Mouse (Mus musculus) cerebellum, postnatal 4 days (tissue): Measurements from ENCODE around the gene Dlgap1.

Experiments used
- DNase-seq, 2 experiments: peaks; one replicate each; pipeline ENCODE4 v3.0.0; 2022; ENCODE audit warnings: low spot score in 2 of 2, mixed read lengths in 1 of 2

Gene Dlgap1

DNA sequence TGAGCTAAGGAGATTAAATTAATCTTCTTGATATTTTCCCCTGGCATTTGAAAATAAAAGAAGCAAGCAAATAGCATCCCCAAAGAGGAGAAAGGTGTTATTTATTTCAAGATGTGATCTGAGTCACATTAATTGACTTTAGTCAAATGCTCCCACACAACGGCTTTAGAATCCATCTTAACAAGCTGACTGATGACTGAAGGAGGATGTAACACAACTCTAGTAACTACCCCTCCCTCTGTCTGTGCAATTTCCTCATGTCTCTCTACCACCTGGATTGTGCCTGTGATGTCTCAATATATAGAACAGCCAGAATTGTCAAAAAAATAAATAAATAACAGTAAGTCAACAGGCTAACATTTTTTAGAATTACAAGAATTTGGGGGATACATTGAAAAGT is 488.2 kb downstream of the Dlgap1 start:
- DNase-seq = no peak

DNA sequence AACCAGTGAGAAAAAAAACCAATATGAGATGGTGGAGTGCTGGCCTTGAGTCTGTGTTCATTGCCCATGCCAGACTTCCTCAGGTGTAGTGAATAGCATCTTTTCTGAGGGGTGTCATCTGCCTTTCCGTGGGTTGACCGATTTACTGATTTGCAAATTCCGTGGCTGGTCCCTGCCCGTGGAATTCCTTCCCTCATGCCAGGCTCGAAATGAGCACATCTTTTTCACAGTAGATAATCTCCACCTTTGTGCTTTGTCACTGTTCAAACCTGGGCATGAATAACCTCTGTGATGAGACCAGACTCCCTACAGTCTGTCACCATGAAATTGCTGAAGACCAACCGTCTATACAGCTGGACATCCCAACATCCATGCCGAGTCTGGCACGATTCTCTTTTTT is 493.4 kb downstream of the Dlgap1 start:
- no peak for DNase-seq

DNA sequence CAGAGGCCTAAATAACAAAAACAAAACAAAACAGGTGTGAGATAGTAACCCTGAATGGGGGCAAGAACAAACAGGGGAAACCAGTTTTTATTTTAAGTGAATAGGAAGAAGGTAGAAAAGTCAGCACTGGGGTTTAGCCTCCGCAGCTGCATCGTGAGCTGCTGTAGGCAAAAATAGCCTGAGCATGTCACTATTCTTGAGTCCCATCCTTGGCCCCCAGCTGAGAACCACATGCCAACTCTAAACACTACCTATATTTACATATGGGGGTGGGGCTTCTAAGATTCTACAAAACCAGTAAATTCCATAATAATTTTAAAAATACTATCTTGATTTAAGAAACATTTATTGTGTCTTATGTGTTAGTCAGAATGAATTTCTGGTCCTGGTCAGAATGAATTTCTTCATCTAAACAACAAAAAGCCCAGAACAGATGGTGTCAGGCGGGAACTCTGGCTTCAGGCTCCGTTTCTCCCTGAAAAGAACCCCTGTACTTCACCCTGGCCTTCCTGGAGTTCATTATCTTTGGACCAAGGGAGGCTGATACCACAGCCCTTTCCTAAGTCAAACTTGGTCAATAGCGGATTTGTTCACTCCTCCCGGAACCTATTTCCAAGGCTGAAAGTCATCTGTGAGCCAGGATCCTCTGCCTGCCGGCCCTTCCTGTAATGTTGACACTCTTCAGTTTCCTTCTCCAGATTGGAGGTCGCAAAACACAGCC is 494.1 kb downstream of the Dlgap1 start:
- DNase-seq = no peak

DNA sequence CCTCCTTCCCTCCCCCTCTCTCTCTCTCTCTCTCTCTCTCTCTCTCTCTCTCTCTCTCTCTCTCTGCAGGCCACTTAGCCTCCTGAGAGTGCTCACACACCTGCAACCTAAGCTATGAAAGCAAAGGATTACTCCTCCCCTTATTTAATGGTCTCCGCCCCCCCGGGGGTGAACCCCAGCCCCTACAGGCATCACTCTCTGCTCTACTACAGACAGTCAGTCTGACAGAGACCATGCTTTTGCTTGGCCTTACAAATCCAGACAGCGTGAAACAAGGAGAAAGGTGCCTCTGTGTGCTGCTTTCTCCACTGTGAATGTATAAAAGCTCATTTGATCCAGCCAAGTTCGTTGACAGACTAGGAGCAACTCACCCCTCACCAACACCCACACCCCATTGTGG is 497.5 kb downstream of the Dlgap1 start:
- no peak for DNase-seq

DNA sequence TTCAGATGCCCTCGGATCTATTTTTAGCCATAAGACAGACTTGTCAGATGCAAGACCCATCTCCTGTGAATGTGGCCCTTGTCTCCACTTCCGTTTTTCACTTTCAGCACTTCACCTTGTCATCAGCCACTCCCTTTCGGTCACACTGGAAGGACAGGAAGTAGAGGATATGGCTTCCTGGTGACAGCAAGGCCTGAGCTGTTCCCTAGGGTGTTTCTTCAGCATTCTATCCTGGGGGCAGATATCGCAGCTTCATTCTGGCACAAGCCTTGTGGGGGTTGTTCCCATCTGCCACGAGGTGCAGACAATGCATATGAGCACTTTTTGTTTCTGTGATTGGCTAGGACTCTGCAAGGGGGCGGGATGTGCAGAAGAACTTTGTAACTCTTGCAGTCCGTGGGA is 502.1 kb downstream of the Dlgap1 start:
- DNase-seq = no peak

- no peak for DNase-seq
Observed at GRCm38 (mm10) chr17:70472162-70472561, 503.3 kb downstream of the Dlgap1 start.

DNA sequence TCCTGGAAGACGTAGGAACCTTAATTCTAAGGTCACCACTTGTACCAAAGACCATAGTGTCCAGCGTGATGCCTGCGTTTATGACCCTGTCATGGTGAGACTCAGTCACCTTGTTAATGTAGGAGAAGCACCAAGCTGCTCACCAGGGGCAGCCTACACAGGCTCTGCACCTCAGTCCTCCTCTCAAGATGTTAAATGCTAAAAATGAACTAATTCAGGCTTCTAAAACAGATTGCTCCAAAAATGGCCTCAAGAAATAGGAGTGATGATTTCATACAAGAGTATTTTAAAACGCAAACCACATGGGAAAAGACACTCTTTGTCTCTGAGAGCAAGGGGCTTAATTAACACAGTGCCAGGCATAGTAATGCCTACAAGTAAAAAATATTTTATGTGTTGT is 505.0 kb downstream of the Dlgap1 start:
- DNase-seq = no peak

GRCm38 (mm10) chr17:70483716-70484115 is 514.8 kb downstream of the Dlgap1 start:
- DNase-seq = no peak

DNA sequence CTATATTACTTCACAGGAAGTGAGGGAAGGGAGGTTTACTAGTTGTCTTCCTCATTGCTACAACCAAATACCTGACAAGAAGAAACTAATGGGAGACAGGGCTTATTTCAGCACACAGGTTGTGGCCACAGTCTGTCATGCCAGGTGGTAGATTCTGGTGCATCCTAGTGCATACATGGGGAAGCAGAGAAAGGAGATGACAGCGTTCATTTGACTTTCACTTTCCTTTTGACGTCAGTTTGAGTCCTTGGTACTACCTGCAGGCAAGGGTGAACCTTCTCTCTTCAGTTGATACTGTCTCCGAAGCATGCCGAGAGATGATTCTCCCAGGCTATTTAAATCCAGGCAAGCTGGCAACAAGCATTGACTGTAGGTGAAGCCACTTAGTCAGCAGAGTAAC is 516.8 kb downstream of the Dlgap1 start:
- DNase-seq = no peak

DNA sequence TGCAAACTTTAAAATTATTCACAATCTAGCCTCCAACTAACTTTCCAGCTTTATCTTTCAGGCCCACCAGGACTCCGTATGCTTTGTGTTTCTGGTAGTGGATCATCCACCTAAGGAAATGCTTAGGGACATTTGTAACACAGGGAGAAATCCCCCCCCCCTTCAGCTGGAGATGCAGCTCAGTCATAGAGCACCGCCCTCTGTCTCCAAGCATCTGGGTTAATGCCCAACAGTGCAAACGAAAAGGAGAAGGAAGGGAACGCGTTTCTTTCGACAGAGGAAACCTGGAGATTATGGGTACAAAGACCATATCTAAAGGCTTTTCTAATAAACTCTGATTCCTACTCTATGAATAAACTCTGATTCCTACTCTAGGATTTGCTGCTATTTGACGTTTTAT is 517.4 kb downstream of the Dlgap1 start:
- no peak for DNase-seq

- no peak for DNase-seq
Observed at GRCm38 (mm10) chr17:70486831-70487230, 518.0 kb downstream of the Dlgap1 start.

DNA sequence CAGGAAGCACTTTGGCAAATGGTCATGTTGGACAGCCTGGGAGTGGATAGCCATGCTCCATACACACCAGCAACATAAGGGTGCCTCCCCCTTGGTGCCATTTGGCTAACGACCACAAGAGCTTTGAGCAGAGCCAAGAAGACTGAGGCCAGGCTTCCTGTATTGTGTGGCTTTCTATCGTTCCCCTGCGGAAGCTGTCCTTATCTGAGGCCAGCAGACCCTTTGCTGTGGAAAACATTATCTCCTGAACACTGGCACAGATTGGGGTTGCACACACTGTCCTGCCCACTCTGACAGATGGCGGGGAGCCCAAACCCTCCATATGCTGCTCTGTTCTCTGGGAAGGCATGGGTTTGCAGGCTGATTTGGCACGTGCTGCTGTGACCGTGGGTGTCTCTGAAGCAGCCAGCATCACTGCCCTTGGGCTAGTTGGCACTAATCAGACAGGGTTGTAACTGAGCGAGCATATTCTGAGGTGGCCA is 520.0 kb downstream of the Dlgap1 start:
- DNase-seq = peak; percentile 60 to 88

DNA sequence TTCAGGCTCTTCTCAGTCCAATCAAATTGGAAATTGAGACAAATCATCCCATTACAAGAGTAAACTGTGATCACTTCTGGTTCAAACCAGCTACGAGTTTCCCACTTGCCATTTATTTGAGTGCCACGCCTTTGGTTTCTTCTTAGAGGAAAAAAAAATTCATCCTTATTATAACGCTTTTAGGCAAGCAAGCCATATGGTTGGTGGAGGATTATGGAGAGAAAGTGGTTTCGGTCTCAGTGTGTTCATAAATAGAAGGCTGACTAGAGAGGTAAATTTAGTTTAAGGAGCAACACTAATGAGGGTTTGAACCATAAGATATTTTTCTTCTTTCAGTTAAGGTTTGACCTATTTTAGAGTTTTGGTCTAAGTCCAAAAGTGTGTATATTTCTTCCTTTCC is 522.7 kb downstream of the Dlgap1 start:
- DNase-seq = no peak

DNA sequence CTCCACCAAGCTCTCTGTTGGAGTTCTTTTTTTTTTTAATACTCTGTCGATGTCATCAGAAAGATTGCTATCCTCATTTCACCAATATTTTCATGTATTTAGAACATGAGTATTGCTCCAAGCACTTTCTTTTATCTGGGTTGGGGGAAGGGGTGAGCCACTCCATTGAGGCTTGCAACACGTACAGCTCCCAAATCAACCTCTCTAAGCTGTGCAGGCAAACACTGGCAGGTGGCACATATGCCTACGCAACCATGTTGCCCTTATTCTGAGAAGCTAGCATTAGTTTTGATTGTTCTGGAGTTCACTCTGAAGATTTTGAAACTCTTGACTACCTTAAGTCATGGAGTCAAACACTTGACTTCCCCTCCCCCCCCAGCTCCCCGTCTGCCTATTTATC is 525.5 kb downstream of the Dlgap1 start:
- DNase-seq = no peak

- DNase-seq = no peak
Observed at GRCm38 (mm10) chr17:70498256-70498655, 529.4 kb downstream of the Dlgap1 start.

DNA sequence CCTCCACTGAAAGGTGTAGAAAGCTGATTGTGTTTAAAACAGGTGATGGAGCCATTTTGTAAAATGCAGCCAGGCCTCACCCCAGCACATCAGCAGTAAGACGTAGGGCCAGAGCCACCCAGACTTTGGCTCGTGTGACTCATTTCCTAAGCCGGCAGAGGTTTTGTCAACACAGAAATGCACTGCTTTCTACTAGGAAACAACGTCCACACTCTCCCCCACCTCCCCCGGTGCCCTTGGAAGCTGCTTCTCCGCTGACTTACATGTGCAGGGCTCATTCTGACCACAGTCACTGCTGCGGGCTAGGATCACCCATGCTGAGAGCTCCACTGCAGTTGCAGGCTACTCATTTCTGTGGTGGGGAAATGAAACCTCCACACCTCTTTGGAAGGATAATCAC is 533.1 kb downstream of the Dlgap1 start:
- DNase-seq = no peak

- DNase-seq = no peak
Observed at GRCm38 (mm10) chr17:70507759-70508158, 538.9 kb downstream of the Dlgap1 start.

DNA sequence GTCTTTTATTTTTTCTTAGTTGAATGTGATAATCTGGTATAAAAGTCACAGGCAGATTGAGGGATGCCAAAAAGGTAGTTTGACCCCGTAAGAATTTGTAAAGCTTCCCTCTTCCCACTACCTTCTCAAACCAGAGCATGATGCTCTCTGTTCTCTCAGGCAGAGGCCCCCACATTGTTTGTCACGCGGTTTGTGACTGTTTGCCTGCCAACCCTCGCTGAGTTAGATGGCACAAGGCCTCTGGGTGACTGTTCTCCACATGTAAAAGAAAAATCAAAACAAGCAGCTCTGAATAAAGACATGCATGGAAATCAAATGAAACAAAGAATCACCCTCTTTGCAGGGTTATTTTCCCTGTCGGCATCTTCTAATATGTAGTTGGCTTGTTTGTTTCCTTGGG is 541.6 kb downstream of the Dlgap1 start:
- no peak for DNase-seq

DNA sequence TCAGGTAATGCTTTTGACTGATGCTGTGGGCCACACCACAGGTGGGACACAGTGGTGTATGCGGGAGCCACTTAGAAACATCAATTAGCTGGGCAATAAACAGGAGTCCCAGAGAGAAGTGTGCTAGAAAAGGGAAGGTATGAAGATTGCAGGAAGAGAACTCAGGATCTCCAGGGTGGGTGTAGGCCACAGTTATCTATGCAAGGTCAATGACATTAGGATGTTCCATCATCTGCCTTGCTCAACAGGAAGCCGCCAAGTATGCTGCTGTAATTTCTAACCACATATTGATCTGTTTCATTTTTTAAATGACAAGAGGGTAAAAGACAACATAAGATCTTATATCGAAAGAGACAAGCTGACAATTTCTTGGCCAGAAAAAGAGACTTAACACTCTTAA is 542.5 kb downstream of the Dlgap1 start:
- no peak for DNase-seq

- DNase-seq = no peak
Observed at GRCm38 (mm10) chr17:70513736-70514135, 544.9 kb downstream of the Dlgap1 start.

- DNase-seq = no peak
Observed at GRCm38 (mm10) chr17:70516506-70516905, 547.6 kb downstream of the Dlgap1 start.

DNA sequence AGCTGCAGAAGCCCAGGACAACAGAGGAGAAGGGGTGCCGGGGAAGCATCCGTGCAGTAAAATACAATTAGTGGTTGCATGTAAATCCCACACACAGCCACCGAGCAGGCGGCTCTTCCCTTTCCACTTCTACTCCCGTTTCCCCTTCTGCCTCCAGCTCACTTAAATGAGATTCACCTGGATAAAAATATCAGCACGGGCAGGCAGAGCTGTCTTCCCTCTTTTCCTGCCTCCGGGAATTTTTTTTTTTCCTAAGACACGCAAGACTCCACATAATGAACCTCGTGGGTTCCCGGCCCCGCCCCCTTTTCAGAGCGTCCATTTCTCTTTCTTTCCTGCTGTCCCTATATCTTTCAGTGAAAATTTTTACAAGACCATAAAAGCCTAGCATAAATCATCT is 548.5 kb downstream of the Dlgap1 start:
- no peak for DNase-seq

DNA sequence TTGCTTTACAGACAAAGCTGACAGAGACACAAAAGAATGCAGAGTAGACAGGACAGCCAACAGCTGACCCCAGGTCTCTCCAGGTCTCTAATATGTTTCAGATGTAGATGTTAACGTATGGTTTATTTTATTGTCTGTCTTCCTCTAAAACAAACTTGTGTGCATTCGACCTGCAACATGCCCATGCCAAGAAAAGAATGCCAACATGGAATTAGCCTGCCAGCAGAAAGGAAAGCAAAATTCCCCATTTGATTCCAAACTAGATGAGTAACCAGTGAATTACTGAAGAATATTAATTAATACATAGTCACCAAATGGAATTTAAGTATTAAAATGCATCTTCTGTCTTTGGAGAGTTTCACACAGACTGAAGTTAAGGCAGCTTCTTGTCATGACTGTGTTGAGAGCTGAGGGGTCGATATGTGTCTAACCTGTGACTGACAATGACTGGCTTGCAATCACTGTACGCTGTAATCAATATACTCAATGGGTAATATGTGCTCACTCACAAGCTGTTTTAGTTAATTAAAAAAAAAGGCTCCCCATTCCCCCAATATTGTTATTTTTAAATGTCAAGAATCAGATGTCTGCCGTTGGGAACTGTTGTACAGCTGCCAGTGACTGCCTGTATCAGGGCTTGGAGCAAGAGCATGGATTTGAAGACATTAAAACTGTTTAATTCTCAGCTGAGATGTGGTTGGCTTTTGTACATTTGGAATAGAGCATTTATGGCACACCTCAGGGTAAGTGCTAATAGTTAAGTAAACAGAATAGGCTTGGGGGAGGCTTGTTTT is 552.4 kb downstream of the Dlgap1 start:
- no peak for DNase-seq
